Mouse (Mus musculus): ENCODE results near the gene Nsl1. TPM values are rescaled to one million over a fixed set of nuclear protein-coding genes. Genes with fewer than 3 reads are reported as not detected.

Gene Nsl1
- polyA plus RNA-seq, 2 experiments from 2014 or later = 1.6 to 3.7 TPM

Other genes starting within 250 kb of the Nsl1 start
- 1 to 10 TPM; 6.2 to 9.1 TPM for gene Rps6kc1, start 151.2 kb upstream of the Nsl1 start, polyA plus RNA-seq (2017; shearing (Covaris generic))
- 10 to 100 TPM; 53.2 to 55.8 TPM for gene Angel2, start 137.9 kb upstream of the Nsl1 start, polyA plus RNA-seq (2017; shearing (Covaris generic))
- under 1 TPM; 0.78 to 0.84 TPM for gene Vash2, start 83.7 kb upstream of the Nsl1 start, polyA plus RNA-seq (2017; shearing (Covaris generic))
- gene Flvcr1, start 36.9 kb upstream of the Nsl1 start, polyA plus RNA-seq (2017; shearing (Covaris generic)) = 10 to 100 TPM in 1 of 2 experiments, 1 to 10 TPM in 1; 5.6 to 10.8 TPM
- gene Spata45, start 26.4 kb upstream of the Nsl1 start, polyA plus RNA-seq (2017; shearing (Covaris generic)) = not detected
- gene Tatdn3, start 80 bp upstream of the Nsl1 start, polyA plus RNA-seq (2017; shearing (Covaris generic)) = 10 to 100 TPM; 10.8 to 11.5 TPM
- not detected for gene Batf3, start 34.8 kb downstream of the Nsl1 start, polyA plus RNA-seq (2017; shearing (Covaris generic))
- gene Fam71a, start 101.8 kb downstream of the Nsl1 start, polyA plus RNA-seq (2017; shearing (Covaris generic)) = not detected
- gene Atf3, start 155.0 kb downstream of the Nsl1 start, polyA plus RNA-seq (2017; shearing (Covaris generic)) = not detected

Measured in CD4-positive, CD25-positive, alpha-beta regulatory T cell, adult 4 months (primary cell).